Mouse (Mus musculus) heart, embryonic 16.5 days (tissue): ENCODE measurements around the gene Entpd6. TPM values are rescaled to one million over a fixed set of nuclear protein-coding genes. Genes with fewer than 3 reads are reported as not detected.
A peak's percentile ranks its signal among the peaks of the same experiment; 100 is the strongest.

Experiments used
- ATAC-seq: fragments of 200-750 bp; cut with Nextera tagmentation; replicated peaks from 2 replicates; pipeline ENCODE4 v1.8.0; 2017; ENCODE audit warnings: moderate number of reproducible peaks; ENCODE audit not compliant: insufficient read depth, low FRiP score; ENCODE audit errors: extremely low read depth
- H3K27ac ChIP-seq: fragments of 300-500 bp; sonication (generic); 2 replicates; pipeline ENCODE4 v1.5.1; 2014; ENCODE audit warnings: mild to moderate bottlenecking, low read length, control low read depth, moderate library complexity
- H3K27me3 ChIP-seq: fragments of 300-500 bp; sonication (generic); 2 replicates; pipeline ENCODE4 v1.6.1; 2014; ENCODE audit warnings: low read length, mixed read lengths; ENCODE audit not compliant: control insufficient read depth, insufficient read depth
- H3K36me3 ChIP-seq: fragments of 300-500 bp; sonication (generic); 2 replicates; pipeline ENCODE4 v1.6.1; 2014; ENCODE audit not compliant: control insufficient read depth, insufficient read depth
- H3K4me1 ChIP-seq: fragments of 300-500 bp; sonication (generic); 2 replicates; pipeline ENCODE4 v1.6.1; 2014; ENCODE audit warnings: low read length, mixed read lengths; ENCODE audit not compliant: control insufficient read depth, insufficient read depth
- H3K4me2 ChIP-seq: fragments of 300-500 bp; sonication (generic); 2 replicates; pipeline ENCODE4 v1.6.1; 2014; ENCODE audit warnings: low read depth, mild to moderate bottlenecking, control low read depth, low read length
- H3K4me3 ChIP-seq: fragments of 300-500 bp; sonication (generic); 2 replicates; pipeline ENCODE4 v1.5.1; 2014; ENCODE audit warnings: mild to moderate bottlenecking, control low read depth, low read length
- H3K9ac ChIP-seq: fragments of 300-500 bp; sonication (generic); 2 replicates; pipeline ENCODE4 v1.6.1; 2014; ENCODE audit warnings: low read length, control low read depth
- H3K9me3 ChIP-seq: fragments of 300-500 bp; sonication (generic); replicated peaks from 2 replicates; pipeline ENCODE4 v1.6.1; 2016; ENCODE audit warnings: low read length; ENCODE audit not compliant: control insufficient read depth
- WGBS: fragments of 180-500 bp; shearing (Covaris S2); extraction: QIAGEN DNeasy Blood & Tissue Kit; methylation state at CpG from one replicate; pipeline ENCODE4 v1.1.7; 2014; 5-methylcytosine and 5-hydroxymethylcytosine counted together
- polyA plus RNA-seq: library from polyadenylated mRNA; unstranded; fragments of >200 nt; fragmentation: Nextera tagmentation; extraction: Ambion mirVana; gene quantifications from 2 replicates; pipeline ENCODE4 v1.2.1, GENCODE M21; 2015

Gene Entpd6
- polyA plus RNA-seq, 1 experiment from 2014 or later = 24.3 TPM

DNA sequence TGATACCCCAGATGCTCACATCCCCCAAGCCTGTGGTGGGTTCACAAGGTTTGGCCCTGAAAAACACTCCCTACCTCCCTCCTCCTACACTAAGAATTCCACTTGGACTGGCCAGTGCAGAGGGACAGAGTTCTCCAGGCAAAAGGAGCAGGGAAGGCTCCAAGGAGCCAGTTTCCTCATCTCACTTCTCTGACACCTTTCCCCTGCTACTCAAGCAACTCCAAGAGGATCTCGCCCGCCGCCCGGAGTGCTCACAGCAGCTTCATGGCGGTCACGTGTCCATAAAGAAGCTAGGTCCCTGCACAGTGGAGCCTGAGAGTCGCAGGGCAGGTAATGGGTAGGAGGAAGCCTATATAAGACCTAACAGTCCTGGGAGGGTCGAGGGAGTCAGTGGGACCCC lies 23.2 kb downstream of the Entpd6 start:
- Histone ChIP-seq H3K4me2 (peak overlapping the region; percentile 13), H3K27me3 (no peaks in the 10 kb centered on the region), H3K36me3 (no peaks in the 10 kb centered on the region), H3K9ac (peak overlapping the region; percentile 59), H3K4me1 (peaks cover 62% of the 10 kb centered on the region), H3K27ac (peak overlapping the region; percentile 97), H3K4me3 (no peak overlapping the region), H3K9me3 (no peaks in the 10 kb centered on the region)
- 58% methylated on average over 8 of the region's 8 CpGs for WGBS
- no peak for ATAC-seq

DNA sequence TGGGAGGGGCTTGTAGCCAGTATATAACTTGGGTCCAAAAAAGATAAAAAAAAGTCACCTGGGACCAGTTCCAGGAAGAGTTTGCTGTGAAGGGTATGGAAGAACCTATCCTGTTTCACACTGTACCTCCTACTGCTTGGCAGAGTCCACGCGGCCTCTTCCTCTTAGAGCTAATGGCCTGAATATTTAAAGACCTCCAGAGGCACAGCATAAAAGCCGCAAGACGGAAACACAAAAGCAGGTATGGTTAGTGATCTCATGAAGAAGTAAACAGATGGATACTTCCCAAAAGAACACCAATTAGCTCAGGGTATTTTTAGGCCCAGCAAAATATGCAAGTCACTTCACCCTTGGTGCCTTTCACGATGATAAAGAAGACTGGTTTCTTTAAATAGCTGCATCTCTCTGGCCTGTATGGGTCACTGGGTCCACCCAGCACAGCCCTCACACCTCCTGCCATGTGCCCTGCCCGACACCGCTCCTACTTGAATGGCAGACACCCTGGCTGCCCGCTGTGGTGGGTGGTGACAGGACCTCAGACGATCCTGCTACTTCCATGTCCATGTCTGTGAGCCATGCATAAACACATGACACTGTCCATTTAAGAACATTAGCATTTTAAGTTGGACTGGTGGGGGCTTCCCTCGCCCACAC lies 23.8 kb downstream of the Entpd6 start:
- no peak overlapping the region for H3K4me3 ChIP-seq
- H3K36me3 ChIP-seq = no peaks in the 10 kb centered on the region
- peaks cover 60% of the 10 kb centered on the region for H3K4me1 ChIP-seq
- 42% methylated on average over 10 of the region's 10 CpGs for WGBS
- peak overlapping the region; percentile 13 for H3K4me2 ChIP-seq
- H3K27ac ChIP-seq = peak overlapping the region; percentile 97
- 0 out of 2 replicates have a peak overlapping the region, but pooled peaks have one; percentile 59 for H3K9ac ChIP-seq
- ATAC-seq = peak; percentile 71
- no peaks in the 10 kb centered on the region for H3K27me3 ChIP-seq
- no peaks in the 10 kb centered on the region for H3K9me3 ChIP-seq

- Histone ChIP-seq H3K4me3 (no peak overlapping the region), H3K27ac (no peak overlapping the region), H3K9ac (no peak overlapping the region), H3K36me3 (no peaks in the 10 kb centered on the region), H3K4me1 (peaks cover 18% of the 10 kb centered on the region), H3K27me3 (no peaks in the 10 kb centered on the region), H3K9me3 (no peaks in the 10 kb centered on the region), H3K4me2 (no peak overlapping the region)
- no peak for ATAC-seq
- 74% methylated on average over 2 of the region's 2 CpGs for WGBS
These were observed 34.0 kb downstream of the Entpd6 start for GRCm38 (mm10) chr2:150782801-150783200.

GRCm38 (mm10) chr2:150786251-150787180 lies 37.7 kb downstream of the Entpd6 start, which contains the start of gene Pygb:
Gene Pygb (plus strand): TSS chr2:150786735.
- Histone ChIP-seq H3K27ac (peak within 1 kb of the TSS; percentile 99), H3K27me3 (no peaks in the 10 kb centered on the region), H3K4me3 (peak within 1 kb of the TSS; percentile 73), H3K36me3 (peaks cover 7% of the 10 kb centered on the region; the same call in 1 of the 2 replicates), H3K9me3 (no peaks in the 10 kb centered on the region), H3K4me2 (peak within 1 kb of the TSS; percentile 81), H3K9ac (peak within 1 kb of the TSS; percentile 87), H3K4me1 (peaks cover 25% of the 10 kb centered on the region)
- ATAC-seq = peak; percentile 94
- WGBS = 2% methylated on average over 55 of the region's 58 CpGs

DNA sequence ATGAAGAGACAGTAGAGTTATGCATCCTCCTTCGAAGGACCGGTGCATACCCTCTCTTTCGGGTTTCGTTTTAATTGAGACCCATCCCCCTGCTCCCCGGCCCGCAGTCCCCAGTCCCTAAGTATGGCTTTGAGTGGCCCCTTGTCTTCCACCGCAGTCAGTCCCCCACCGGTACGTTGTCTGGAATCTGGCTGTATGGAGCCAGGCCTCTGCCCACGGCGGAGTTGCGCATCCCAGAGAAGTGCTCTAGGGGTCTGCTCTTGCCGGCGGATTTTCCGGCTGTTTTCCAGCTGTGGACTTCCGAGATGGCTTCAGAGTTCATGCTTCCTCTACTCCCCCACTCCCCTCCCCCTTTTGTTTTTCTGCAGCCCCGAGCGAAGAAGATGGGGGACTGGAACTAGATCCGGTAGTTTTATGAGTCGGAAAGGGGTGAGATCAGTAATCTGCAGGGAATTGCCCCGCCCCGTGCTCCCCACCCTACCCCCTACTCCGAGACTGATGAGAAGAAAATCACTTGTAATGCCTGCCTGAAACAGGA lies 38.5 kb downstream of the Entpd6 start:
- WGBS = under 1% methylated on average over 23 of the region's 23 CpGs
- peak; percentile 14 for ATAC-seq

GRCm38 (mm10) chr2:150788768-150789550 lies 40.1 kb downstream of the Entpd6 start:
- Histone ChIP-seq H3K27me3 (no peaks in the 10 kb centered on the region), H3K9ac (peak overlapping the region; percentile 87), H3K4me1 (peaks cover 25% of the 10 kb centered on the region), H3K4me2 (peak overlapping the region; percentile 81), H3K9me3 (no peaks in the 10 kb centered on the region), H3K36me3 (peaks cover 25% of the 10 kb centered on the region), H3K4me3 (peak overlapping the region; percentile 73), H3K27ac (peak overlapping the region; percentile 99)
- WGBS = 24% methylated on average over 4 of the region's 4 CpGs
- peak; percentile 42 for ATAC-seq

More for the DNA sequence above, 38.5 kb downstream of the Entpd6 start:
- Histone ChIP-seq H3K9ac (peak overlapping the region; percentile 87), H3K4me2 (peak overlapping the region; percentile 81), H3K4me3 (peak overlapping the region; percentile 73), H3K9me3 (no peaks in the 10 kb centered on the region), H3K27ac (peak overlapping the region; percentile 99), H3K36me3 (peaks cover 12% of the 10 kb centered on the region), H3K4me1 (peaks cover 25% of the 10 kb centered on the region), H3K27me3 (no peaks in the 10 kb centered on the region)

DNA sequence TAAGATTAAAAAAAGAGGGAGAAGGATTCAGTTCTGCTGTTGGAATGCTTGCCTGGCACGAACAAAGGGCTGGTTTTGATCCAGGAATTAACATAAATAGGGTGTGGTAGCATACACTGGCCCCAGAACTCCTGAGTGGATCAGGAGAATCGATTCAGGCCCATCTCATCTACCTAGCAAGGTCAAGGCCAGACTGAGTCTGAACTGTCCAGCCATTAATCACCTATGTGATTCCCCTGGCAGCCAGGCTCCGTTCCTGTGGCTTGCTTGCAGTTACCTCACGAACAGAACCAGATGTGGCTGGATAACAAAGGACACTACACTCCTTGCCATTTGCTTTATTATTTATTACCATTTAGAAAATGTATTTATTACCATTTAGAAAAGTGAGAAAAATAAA lies 44.5 kb downstream of the Entpd6 start:
- H3K9me3 ChIP-seq = no peaks in the 10 kb centered on the region
- peaks cover 56% of the 10 kb centered on the region for H3K36me3 ChIP-seq
- no peak overlapping the region for H3K4me2 ChIP-seq
- no peak for ATAC-seq
- no peaks in the 10 kb centered on the region for H3K27me3 ChIP-seq
- peaks cover 18% of the 10 kb centered on the region for H3K4me1 ChIP-seq
- no peak overlapping the region for H3K27ac ChIP-seq
- WGBS = 77% methylated on average over 4 of the region's 4 CpGs
- H3K4me3 ChIP-seq = no peak overlapping the region
- H3K9ac ChIP-seq = no peak overlapping the region

DNA sequence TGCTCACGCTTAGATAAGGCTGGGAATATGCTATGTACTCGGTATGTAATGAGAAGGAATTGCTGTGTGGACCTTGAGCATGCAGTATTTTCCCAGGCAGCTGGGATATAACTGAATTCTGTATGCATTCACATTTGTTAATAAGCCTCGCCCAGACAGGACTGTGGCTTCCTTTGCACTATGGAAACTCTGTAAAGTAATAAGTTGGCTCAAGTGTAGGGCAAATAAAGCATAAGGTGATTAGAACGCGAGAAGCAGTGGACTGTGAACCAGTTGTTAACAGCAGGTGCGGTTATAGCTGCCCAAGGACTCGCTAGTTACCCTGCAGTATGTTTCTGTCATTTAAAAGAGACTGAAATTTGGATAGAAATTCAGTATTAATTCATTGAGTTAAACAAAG lies 49.2 kb downstream of the Entpd6 start:
- WGBS = 64% methylated on average over 7 of the region's 7 CpGs
- H3K36me3 ChIP-seq = peaks cover 60% of the 10 kb centered on the region
- no peaks in the 10 kb centered on the region for H3K27me3 ChIP-seq
- H3K4me1 ChIP-seq = peaks cover 10% of the 10 kb centered on the region
- H3K4me2 ChIP-seq = peak overlapping the region; percentile 20; the same call in 1 of the 2 replicates
- no peak overlapping the region for H3K4me3 ChIP-seq
- ATAC-seq = no peak
- no peaks in the 10 kb centered on the region for H3K9me3 ChIP-seq
- H3K27ac ChIP-seq = 0 out of 2 replicates have a peak overlapping the region, but pooled peaks have one; percentile 25
- no peak overlapping the region for H3K9ac ChIP-seq
